Mouse (Mus musculus) kidney, postnatal 0 days (tissue): ENCODE measurements around the gene Tiparp. TPM values are rescaled to one million over a fixed set of nuclear protein-coding genes. Genes with fewer than 3 reads are reported as not detected.

Experiments
- ATAC-seq: fragments of 200-750 bp; cut with Nextera tagmentation; replicated peaks from 2 replicates; pipeline ENCODE4 v1.8.0; 2017; ENCODE audit warnings: low read depth, moderate number of reproducible peaks, moderate TSS enrichment, moderate library complexity; ENCODE audit not compliant: low FRiP score
- DNase-seq: peaks from one replicate; pipeline ENCODE4 v3.0.0-alpha.2; 2016; ENCODE audit warnings: low spot score
- H3K27ac ChIP-seq: fragments of 300-500 bp; sonication (generic); 2 replicates; pipeline ENCODE4 v1.5.1; 2014; ENCODE audit warnings: mild to moderate bottlenecking
- H3K27me3 ChIP-seq: fragments of 300-500 bp; sonication (generic); 2 replicates; pipeline ENCODE4 v1.6.1; 2014; ENCODE audit warnings: low read length, mixed read lengths; ENCODE audit not compliant: insufficient read depth
- H3K36me3 ChIP-seq: fragments of 300-500 bp; sonication (generic); 2 replicates; pipeline ENCODE4 v1.6.1; 2014; ENCODE audit warnings: low read length, mixed read lengths; ENCODE audit not compliant: insufficient read depth
- H3K4me1 ChIP-seq: fragments of 300-500 bp; sonication (generic); replicated peaks from 2 replicates; pipeline ENCODE4 v1.6.1; 2014; ENCODE audit warnings: antibody characterized with exemption, low read length, mixed read lengths; ENCODE audit not compliant: insufficient read depth
- H3K4me2 ChIP-seq: fragments of 300-500 bp; sonication (generic); 2 replicates; pipeline ENCODE4 v1.6.1; 2014; ENCODE audit warnings: mild to moderate bottlenecking, low read length, moderate library complexity, mixed read lengths
- H3K4me3 ChIP-seq: fragments of 300-500 bp; sonication (generic); replicated peaks from 2 replicates; pipeline ENCODE4 v1.5.1; 2014; ENCODE audit warnings: low read depth, low read length
- H3K9ac ChIP-seq: fragments of 300-500 bp; sonication (generic); 2 replicates; pipeline ENCODE4 v1.6.1; 2014; ENCODE audit warnings: low read depth, low read length
- H3K9me3 ChIP-seq: fragments of 300-500 bp; sonication (generic); replicated peaks from 2 replicates; pipeline ENCODE4 v1.6.1; 2016; ENCODE audit warnings: low read length, inconsistent platforms, mixed read lengths
- CTCF ChIP-seq: IDR thresholded peaks from 2 replicates; pipeline ENCODE4 v1.5.1; 2016; ENCODE audit warnings: antibody characterized with exemption, low read depth, mild to moderate bottlenecking, moderate library complexity
- WGBS: fragments of 180-500 bp; shearing (Covaris S2); extraction: QIAGEN DNeasy Blood & Tissue Kit; methylation state at CpG from one replicate; pipeline ENCODE4 v1.1.7; 2014; 5-methylcytosine and 5-hydroxymethylcytosine counted together
- polyA plus RNA-seq: library from polyadenylated mRNA; unstranded; fragments of >200 nt; fragmentation: Nextera tagmentation; extraction: Ambion mirVana; gene quantifications from 2 replicates; pipeline ENCODE4 v1.2.1, GENCODE M21; 2015

Tiparp gene
- polyA plus RNA-seq, 1 experiment from 2014 or later, result 17.5 TPM

- H3K27ac ChIP-seq, result no peak overlapping the region
- ATAC-seq, result no peak
- no peak overlapping the region for H3K4me2 ChIP-seq
- no peak overlapping the region for H3K4me3 ChIP-seq
- no peaks in the 10 kb centered on the region for H3K36me3 ChIP-seq
- 55% methylated on average over 2 of the region's 2 CpGs for WGBS
- H3K9ac ChIP-seq, result no peak overlapping the region
- H3K9me3 ChIP-seq, result no peaks in the 10 kb centered on the region
- H3K27me3 ChIP-seq, result no peaks in the 10 kb centered on the region
- no peak for DNase-seq
- H3K4me1 ChIP-seq, result no peaks in the 10 kb centered on the region
- TF ChIP-seq CTCF, result no peak
Measured at GRCm38 (mm10) chr3:65487419-65488088, 40.7 kb upstream of the Tiparp start.

DNA sequence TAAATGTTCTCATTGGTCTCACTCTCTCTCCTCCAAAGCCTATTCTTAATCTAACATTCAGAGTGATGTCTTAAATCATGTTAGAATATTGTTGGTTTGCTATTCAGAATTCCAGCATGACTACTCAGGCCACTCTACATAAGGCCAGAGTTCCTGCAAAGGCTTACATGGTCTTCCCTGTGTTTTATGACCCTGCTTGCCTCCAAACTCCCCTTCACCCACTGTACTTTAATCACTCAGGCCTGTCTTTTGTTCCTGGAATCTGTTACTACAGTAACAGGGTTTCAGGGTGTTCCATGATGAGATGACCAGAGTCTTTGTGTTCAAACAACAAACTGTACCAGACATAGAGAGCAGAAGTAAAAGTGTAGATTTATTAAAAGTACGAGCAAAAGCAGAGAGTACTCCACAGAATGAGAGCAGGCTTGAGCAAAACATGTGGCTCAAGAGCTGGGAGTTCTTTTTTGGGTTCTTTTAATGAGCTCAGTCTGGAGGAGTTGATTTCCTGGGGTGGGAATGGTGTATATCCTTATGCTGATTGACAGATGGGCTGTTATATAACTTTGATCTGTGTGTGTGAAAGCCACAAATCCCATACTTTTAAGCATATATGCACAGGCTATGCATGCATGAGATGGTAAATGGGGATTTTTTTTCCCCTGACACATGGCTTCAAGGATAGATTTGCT is 39.5 kb upstream of the Tiparp start:
- no peak for ATAC-seq

DNA sequence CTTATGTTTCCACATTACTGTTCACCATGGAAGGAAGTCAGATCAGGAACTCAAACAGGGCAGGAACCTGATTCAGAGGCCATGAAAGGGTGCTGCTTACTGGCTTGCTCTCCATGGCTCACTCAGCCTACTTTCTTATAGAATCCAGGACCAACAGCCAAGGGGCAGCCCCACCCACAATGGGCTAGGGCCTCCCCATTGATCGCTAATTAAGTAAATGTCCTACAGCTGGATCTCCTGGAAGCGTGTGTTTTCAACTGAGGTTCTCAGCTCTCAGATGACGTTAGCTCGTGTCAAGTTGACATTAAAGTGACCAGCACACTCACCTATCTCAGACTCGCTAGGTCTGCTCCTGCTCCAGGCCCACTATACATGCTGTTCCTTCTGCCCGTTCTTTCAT is 38.6 kb upstream of the Tiparp start:
- H3K4me1 ChIP-seq, result no peaks in the 10 kb centered on the region
- no peaks in the 10 kb centered on the region for H3K9me3 ChIP-seq
- DNase-seq (no peak), ATAC-seq (no peak)
- H3K9ac ChIP-seq, result no peak overlapping the region
- H3K4me2 ChIP-seq, result no peak overlapping the region
- WGBS, result 85% methylated on average over 6 of the region's 6 CpGs
- no peak overlapping the region for H3K4me3 ChIP-seq
- H3K36me3 ChIP-seq, result no peaks in the 10 kb centered on the region
- H3K27ac ChIP-seq, result no peak overlapping the region
- H3K27me3 ChIP-seq, result no peaks in the 10 kb centered on the region
- no peak for TF ChIP-seq CTCF

More for the DNA sequence above, 39.5 kb upstream of the Tiparp start:
- H3K36me3 ChIP-seq, result no peaks in the 10 kb centered on the region
- peak; percentile 69 for DNase-seq
- H3K9ac ChIP-seq, result no peak overlapping the region
- no peaks in the 10 kb centered on the region for H3K9me3 ChIP-seq
- no peaks in the 10 kb centered on the region for H3K4me1 ChIP-seq
- no peak overlapping the region for H3K4me2 ChIP-seq
- 44% methylated on average over 1 of the region's 1 CpGs for WGBS
- no peak for TF ChIP-seq CTCF
- H3K27me3 ChIP-seq, result no peaks in the 10 kb centered on the region
- H3K27ac ChIP-seq, result no peak overlapping the region
- H3K4me3 ChIP-seq, result no peak overlapping the region

- DNase-seq (peak; percentile 79), ATAC-seq (no peak)
- no peak for TF ChIP-seq CTCF
- H3K36me3 ChIP-seq, result no peaks in the 10 kb centered on the region
- H3K27me3 ChIP-seq, result no peaks in the 10 kb centered on the region
- no peaks in the 10 kb centered on the region for H3K4me1 ChIP-seq
- H3K4me3 ChIP-seq, result no peak overlapping the region
- peak overlapping the region; percentile 24 for H3K4me2 ChIP-seq
- peak overlapping the region; percentile 38; the same call in 1 of the 2 replicates for H3K27ac ChIP-seq
- WGBS, result 34% methylated on average over 9 of the region's 9 CpGs
- no peaks in the 10 kb centered on the region for H3K9me3 ChIP-seq
- no peak overlapping the region for H3K9ac ChIP-seq
Measured at GRCm38 (mm10) chr3:65494291-65494763, 33.9 kb upstream of the Tiparp start.

DNA sequence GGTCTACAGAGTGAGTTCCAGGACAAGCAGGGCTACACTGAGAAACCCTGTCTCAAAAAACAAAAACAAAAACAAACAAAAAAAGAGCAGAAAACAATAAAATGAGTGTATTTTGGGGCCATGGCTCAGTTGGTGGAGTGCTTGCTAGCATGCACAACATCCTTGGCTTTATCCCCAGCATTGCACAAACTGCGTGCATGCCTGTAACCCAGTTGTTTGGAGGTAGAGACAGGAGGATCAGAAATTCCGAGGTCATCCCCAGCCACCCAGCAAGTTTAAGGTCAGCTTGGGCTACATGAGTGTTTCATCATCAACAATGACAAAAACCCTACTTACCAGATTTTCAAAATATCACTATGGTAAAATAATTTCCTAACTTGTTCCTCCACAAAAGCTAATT is 20.4 kb upstream of the Tiparp start:
- DNase-seq (no peak), ATAC-seq (no peak)
- Histone ChIP-seq H3K27ac (no peak overlapping the region), H3K4me2 (no peak overlapping the region), H3K4me3 (no peak overlapping the region), H3K36me3 (no peaks in the 10 kb centered on the region), H3K27me3 (no peaks in the 10 kb centered on the region), H3K9ac (no peak overlapping the region), H3K4me1 (no peaks in the 10 kb centered on the region), H3K9me3 (no peaks in the 10 kb centered on the region)
- no peak for TF ChIP-seq CTCF
- 85% methylated on average over 2 of the region's 2 CpGs for WGBS

- ATAC-seq (no peak), DNase-seq (no peak)
- no peak for TF ChIP-seq CTCF
- Histone ChIP-seq H3K9me3 (no peaks in the 10 kb centered on the region), H3K27ac (no peak overlapping the region), H3K4me1 (no peaks in the 10 kb centered on the region), H3K27me3 (no peaks in the 10 kb centered on the region), H3K4me3 (no peak overlapping the region), H3K4me2 (no peak overlapping the region), H3K36me3 (no peaks in the 10 kb centered on the region), H3K9ac (no peak overlapping the region)
- 59% methylated on average over 2 of the region's 2 CpGs for WGBS
Measured at GRCm38 (mm10) chr3:65510588-65510987, 17.6 kb upstream of the Tiparp start.
